Mouse (Mus musculus) limb, embryonic 12.5 days (tissue): Measurements from ENCODE around the gene Tnxb. TPM values are rescaled to one million over a fixed set of nuclear protein-coding genes. Genes with fewer than 3 reads are reported as not detected.

Experiments used
- ATAC-seq: fragments of 200-750 bp; cut with Nextera tagmentation; 2 replicates; pipeline ENCODE4 v1.8.0; 2017; ENCODE audit warnings: low read depth, moderate TSS enrichment; ENCODE audit not compliant: insufficient number of reproducible peaks, insufficient read depth, low FRiP score, low TSS enrichment
- H3K27ac ChIP-seq: fragments of 300-500 bp; sonication (generic); 2 replicates; pipeline ENCODE4 v1.5.1; 2016; ENCODE audit warnings: mild to moderate bottlenecking, moderate library complexity
- H3K27me3 ChIP-seq: fragments of 300-500 bp; sonication (generic); 2 replicates; pipeline ENCODE4 v1.6.1; 2016; ENCODE audit warnings: mild to moderate bottlenecking, moderate library complexity
- H3K36me3 ChIP-seq: fragments of 300-500 bp; sonication (generic); 2 replicates; pipeline ENCODE4 v1.6.1; 2016; ENCODE audit warnings: mild to moderate bottlenecking, moderate library complexity
- H3K4me1 ChIP-seq: fragments of 300-500 bp; sonication (generic); replicated peaks from 2 replicates; pipeline ENCODE4 v1.6.1; 2016
- H3K4me2 ChIP-seq: fragments of 300-500 bp; sonication (generic); 2 replicates; pipeline ENCODE4 v1.6.1; 2016; ENCODE audit warnings: mild to moderate bottlenecking, moderate library complexity
- H3K4me3 ChIP-seq: fragments of 300-500 bp; sonication (generic); replicated peaks from 2 replicates; pipeline ENCODE4 v1.5.1; 2016; ENCODE audit warnings: mild to moderate bottlenecking
- H3K9ac ChIP-seq: fragments of 300-500 bp; sonication (generic); replicated peaks from 2 replicates; pipeline ENCODE4 v1.6.1; 2016; ENCODE audit warnings: mild to moderate bottlenecking, moderate library complexity
- H3K9me3 ChIP-seq: fragments of 300-500 bp; sonication (generic); 2 replicates; pipeline ENCODE4 v1.6.1; 2016; ENCODE audit warnings: mild to moderate bottlenecking, moderate library complexity
- WGBS: fragments of 180-500 bp; shearing (Covaris S2); methylation state at CpG from one replicate; pipeline ENCODE4 v1.1.7; 2016; 5-methylcytosine and 5-hydroxymethylcytosine counted together
- polyA plus RNA-seq: library from polyadenylated mRNA; unstranded; fragments of >200 nt; fragmentation: Nextera tagmentation; extraction: Ambion mirVana; gene quantifications from 2 replicates; pipeline ENCODE4 v1.2.1, GENCODE M21; 2016

The Tnxb gene
- polyA plus RNA-seq, 1 experiment from 2014 or later, result not detected

- Histone ChIP-seq H3K4me2 (no peak overlapping the region), H3K27ac (no peak overlapping the region), H3K4me1 (peaks cover 30% of the 10 kb centered on the region), H3K4me3 (no peak overlapping the region), H3K36me3 (peaks cover 10% of the 10 kb centered on the region), H3K9me3 (0 out of 2 replicates have a peak, but pooled peaks cover 5% of the 10 kb centered on the region), H3K27me3 (no peaks in the 10 kb centered on the region), H3K9ac (no peak overlapping the region)
- ATAC-seq, result no peak
- WGBS, result 84% methylated on average over 10 of the region's 10 CpGs
Measured at GRCm38 (mm10) chr17:34643944-34644343, 26.4 kb upstream of the Tnxb start.

- H3K4me1 ChIP-seq, result peaks cover 30% of the 10 kb centered on the region
- WGBS, result under 1% methylated on average over 16 of the region's 16 CpGs
Measured at GRCm38 (mm10) chr17:34644608-34645007, 25.7 kb upstream of the Tnxb start, which contains the start of gene Fkbpl. Gene Fkbpl, plus strand, starts transcription at chr17:34644764.

GRCm38 (mm10) chr17:34645256-34645829 is 25.0 kb upstream of the Tnxb start:
- ATAC-seq, result no peak
- peaks cover 29% of the 10 kb centered on the region for H3K4me1 ChIP-seq
- peak overlapping the region; percentile 76 for H3K4me2 ChIP-seq
- peaks cover 24% of the 10 kb centered on the region for H3K36me3 ChIP-seq
- H3K27ac ChIP-seq, result peak overlapping the region; percentile 4; the same call in 1 of the 2 replicates
- no peaks in the 10 kb centered on the region for H3K27me3 ChIP-seq
- WGBS, result 44% methylated on average over 10 of the region's 10 CpGs
- H3K9me3 ChIP-seq, result no peaks in the 10 kb centered on the region
- H3K4me3 ChIP-seq, result peak overlapping the region; percentile 63
- H3K9ac ChIP-seq, result peak overlapping the region; percentile 60

More at GRCm38 (mm10) chr17:34644608-34645007, 25.7 kb upstream of the Tnxb start, which contains the start of gene Fkbpl:
- Histone ChIP-seq H3K9me3 (no peaks in the 10 kb centered on the region), H3K4me2 (peak within 1 kb of the TSS; percentile 76), H3K27me3 (no peaks in the 10 kb centered on the region), H3K36me3 (peaks cover 17% of the 10 kb centered on the region), H3K9ac (peak within 1 kb of the TSS; percentile 60), H3K27ac (peak within 1 kb of the TSS; percentile 72), H3K4me3 (peak within 1 kb of the TSS; percentile 63)
- ATAC-seq, result peak; percentile 53

DNA sequence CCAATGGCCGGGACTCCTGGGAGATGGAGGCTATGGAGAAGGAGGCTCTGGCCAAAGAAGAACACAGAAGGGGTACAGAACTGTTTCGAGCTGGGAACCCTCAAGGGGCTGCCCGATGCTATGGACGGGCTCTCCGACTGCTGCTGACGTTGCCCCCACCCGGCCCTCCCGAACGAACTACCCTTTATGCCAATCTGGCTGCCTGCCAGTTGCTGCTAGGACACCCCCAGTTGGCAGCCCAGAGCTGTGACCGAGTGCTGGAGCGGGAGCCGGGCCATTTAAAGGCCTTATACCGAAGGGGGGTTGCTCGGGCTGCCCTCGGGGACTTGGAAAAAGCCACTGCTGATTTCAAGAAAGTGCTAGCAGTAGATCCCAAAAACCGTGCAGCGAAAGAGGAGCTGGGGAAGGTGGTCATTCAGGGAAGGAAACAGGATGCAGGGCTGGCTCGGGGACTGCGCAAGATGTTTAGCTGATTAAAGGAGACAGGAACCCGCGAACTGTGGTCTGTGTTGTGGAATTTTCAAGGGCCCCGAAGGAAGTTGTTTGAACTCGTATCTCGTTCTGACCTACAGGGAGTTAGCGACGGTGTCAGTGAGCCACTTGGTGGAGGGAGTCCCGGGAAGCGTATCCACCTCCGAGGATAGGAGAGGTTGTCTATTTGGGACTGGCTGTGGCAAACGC is 24.4 kb upstream of the Tnxb start:
- no peak for ATAC-seq
- WGBS, result 91% methylated on average over 30 of the region's 30 CpGs
- Histone ChIP-seq H3K9me3 (no peaks in the 10 kb centered on the region), H3K27ac (no peak overlapping the region), H3K4me1 (peaks cover 23% of the 10 kb centered on the region), H3K36me3 (peaks cover 31% of the 10 kb centered on the region), H3K9ac (no peak overlapping the region), H3K27me3 (no peaks in the 10 kb centered on the region), H3K4me2 (peak overlapping the region; percentile 76; the same call in 1 of the 2 replicates), H3K4me3 (peak overlapping the region; percentile 97)

DNA sequence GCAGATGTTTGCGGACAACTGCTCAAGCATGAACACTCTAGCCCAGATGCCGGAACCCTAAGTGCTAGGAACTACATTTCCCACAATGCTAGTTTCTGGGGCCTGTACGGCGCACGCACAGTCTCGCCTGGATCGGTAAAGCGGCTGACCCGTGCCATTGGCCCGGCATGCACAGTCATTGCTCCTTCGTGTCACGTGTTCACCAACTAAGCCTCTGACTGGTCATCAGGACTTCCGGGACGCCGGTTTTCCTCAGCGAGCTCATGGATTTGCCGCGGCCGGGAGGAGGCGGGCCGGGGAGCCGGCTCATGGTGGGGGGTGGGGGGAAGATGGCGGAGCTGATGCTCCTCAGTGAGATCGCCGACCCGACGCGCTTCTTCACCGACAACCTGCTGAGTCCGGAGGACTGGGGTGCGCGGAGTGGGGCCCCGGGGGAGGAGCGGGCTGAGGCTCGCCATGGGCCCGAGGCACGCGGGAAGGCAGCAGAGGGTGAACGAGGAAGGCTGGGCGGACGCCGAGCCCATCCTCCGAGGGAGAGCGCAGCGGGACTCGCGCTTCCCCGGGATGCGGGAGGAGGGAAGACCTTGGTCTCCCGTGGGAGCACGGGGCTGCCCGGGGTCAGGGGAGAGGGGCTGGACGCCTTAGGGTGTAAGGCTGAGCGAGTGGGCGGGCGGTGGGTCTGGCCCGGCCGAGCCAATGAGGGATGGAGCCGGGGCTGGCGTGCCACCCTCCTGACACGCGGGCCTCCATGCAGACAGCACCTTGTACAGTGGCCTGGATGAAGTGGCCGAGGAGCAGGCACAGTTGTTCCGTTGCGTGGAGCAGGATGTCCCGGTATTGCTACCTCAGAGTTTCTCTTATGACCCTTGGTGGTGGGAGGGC is 23.2 kb upstream of the Tnxb start, which contains the start of gene Atf6b:
Atf6b (plus strand) TSS at position 241 of the 882 bp plus-strand sequence.
- Histone ChIP-seq H3K36me3 (peaks cover 43% of the 10 kb centered on the region), H3K4me1 (peaks cover 17% of the 10 kb centered on the region), H3K9ac (peak within 1 kb of the TSS; percentile 92), H3K4me2 (peak within 1 kb of the TSS; percentile 85), H3K27ac (peak within 1 kb of the TSS; percentile 50; the same call in 1 of the 2 replicates), H3K9me3 (no peaks in the 10 kb centered on the region), H3K27me3 (no peaks in the 10 kb centered on the region), H3K4me3 (peak within 1 kb of the TSS; percentile 97)
- 1% methylated on average over 66 of the region's 66 CpGs for WGBS
- peak; percentile 96 for ATAC-seq

GRCm38 (mm10) chr17:34648141-34648890 is 22.0 kb upstream of the Tnxb start:
- Histone ChIP-seq H3K27ac (no peak overlapping the region), H3K4me3 (peak overlapping the region; percentile 97), H3K36me3 (peaks cover 54% of the 10 kb centered on the region), H3K4me1 (peaks cover 17% of the 10 kb centered on the region), H3K9me3 (no peaks in the 10 kb centered on the region), H3K9ac (peak overlapping the region; percentile 92; the same call in 1 of the 2 replicates), H3K27me3 (no peaks in the 10 kb centered on the region), H3K4me2 (peak overlapping the region; percentile 85)
- WGBS, result 86% methylated on average over 16 of the region's 16 CpGs
- ATAC-seq, result no peak

DNA sequence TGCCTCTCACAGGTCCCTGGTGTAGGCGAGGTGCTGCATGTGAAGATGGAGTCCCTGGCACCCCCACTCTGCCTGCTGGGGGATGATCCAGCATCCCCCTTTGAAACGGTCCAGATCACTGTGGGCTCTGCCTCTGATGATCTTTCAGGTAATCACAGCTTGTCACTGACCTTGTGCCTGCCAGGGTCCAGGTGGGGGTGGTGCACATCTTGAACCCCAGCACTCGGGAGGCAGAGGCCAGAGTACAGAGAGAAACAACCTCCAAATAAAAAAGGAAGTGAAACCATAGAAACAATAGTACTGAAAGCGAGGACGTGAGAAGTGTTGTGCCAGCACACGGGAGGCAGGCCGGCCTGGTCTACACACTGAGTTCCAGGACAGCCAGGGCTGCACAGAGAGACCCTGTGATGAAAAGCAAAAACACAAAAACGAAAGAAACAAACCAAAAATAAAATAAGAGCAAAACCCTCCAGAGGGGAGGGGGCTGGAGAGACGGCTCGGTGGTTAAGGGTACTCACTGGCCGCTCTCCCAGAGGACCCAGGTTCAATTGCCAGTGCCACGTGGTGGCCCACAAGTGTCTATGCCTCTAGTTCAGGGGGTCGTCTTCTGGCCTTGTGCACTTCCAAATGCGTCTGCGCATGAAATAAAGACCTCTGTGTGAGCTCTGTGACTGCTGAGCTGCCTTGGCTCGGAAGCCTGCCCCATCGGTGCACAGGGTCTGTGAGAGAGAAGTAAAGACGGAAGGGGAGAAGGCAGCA is 21.1 kb upstream of the Tnxb start:
- no peak overlapping the region for H3K4me2 ChIP-seq
- 87% methylated on average over 18 of the region's 18 CpGs for WGBS
- ATAC-seq, result no peak
- no peak overlapping the region for H3K9ac ChIP-seq
- no peak overlapping the region for H3K27ac ChIP-seq
- no peaks in the 10 kb centered on the region for H3K27me3 ChIP-seq
- H3K4me3 ChIP-seq, result no peak overlapping the region
- peaks cover 17% of the 10 kb centered on the region for H3K4me1 ChIP-seq
- H3K9me3 ChIP-seq, result no peaks in the 10 kb centered on the region
- peaks cover 64% of the 10 kb centered on the region for H3K36me3 ChIP-seq

GRCm38 (mm10) chr17:34650781-34651180 is 19.6 kb upstream of the Tnxb start:
- H3K36me3 ChIP-seq, result peaks cover 73% of the 10 kb centered on the region

GRCm38 (mm10) chr17:34651507-34652221 is 18.7 kb upstream of the Tnxb start:
- H3K4me2 ChIP-seq, result no peak overlapping the region
- no peaks in the 10 kb centered on the region; the same call in 1 of the 2 replicates for H3K27me3 ChIP-seq
- no peak overlapping the region for H3K27ac ChIP-seq
- ATAC-seq, result no peak
- H3K9ac ChIP-seq, result no peak overlapping the region
- H3K9me3 ChIP-seq, result no peaks in the 10 kb centered on the region
- WGBS, result 56% methylated on average over 19 of the region's 19 CpGs
- peaks cover 70% of the 10 kb centered on the region for H3K36me3 ChIP-seq
- no peak overlapping the region for H3K4me3 ChIP-seq
- peaks cover 13% of the 10 kb centered on the region for H3K4me1 ChIP-seq

More at GRCm38 (mm10) chr17:34650781-34651180, 19.6 kb upstream of the Tnxb start:
- H3K4me3 ChIP-seq, result no peak overlapping the region
- H3K9ac ChIP-seq, result no peak overlapping the region
- H3K4me1 ChIP-seq, result peaks cover 8% of the 10 kb centered on the region
- ATAC-seq, result no peak
- H3K27ac ChIP-seq, result no peak overlapping the region
- no peak overlapping the region for H3K4me2 ChIP-seq
- no peaks in the 10 kb centered on the region for H3K27me3 ChIP-seq
- no peaks in the 10 kb centered on the region for H3K9me3 ChIP-seq
- 96% methylated on average over 14 of the region's 14 CpGs for WGBS
